Mouse (Mus musculus): ENCODE measurements around the gene Sh3bgrl2. TPM values are rescaled to one million over a fixed set of nuclear protein-coding genes. Genes with fewer than 3 reads are reported as not detected.

Gene Sh3bgrl2
- not detected in 2 replicates for polyA plus RNA-seq (2012)

DNA sequence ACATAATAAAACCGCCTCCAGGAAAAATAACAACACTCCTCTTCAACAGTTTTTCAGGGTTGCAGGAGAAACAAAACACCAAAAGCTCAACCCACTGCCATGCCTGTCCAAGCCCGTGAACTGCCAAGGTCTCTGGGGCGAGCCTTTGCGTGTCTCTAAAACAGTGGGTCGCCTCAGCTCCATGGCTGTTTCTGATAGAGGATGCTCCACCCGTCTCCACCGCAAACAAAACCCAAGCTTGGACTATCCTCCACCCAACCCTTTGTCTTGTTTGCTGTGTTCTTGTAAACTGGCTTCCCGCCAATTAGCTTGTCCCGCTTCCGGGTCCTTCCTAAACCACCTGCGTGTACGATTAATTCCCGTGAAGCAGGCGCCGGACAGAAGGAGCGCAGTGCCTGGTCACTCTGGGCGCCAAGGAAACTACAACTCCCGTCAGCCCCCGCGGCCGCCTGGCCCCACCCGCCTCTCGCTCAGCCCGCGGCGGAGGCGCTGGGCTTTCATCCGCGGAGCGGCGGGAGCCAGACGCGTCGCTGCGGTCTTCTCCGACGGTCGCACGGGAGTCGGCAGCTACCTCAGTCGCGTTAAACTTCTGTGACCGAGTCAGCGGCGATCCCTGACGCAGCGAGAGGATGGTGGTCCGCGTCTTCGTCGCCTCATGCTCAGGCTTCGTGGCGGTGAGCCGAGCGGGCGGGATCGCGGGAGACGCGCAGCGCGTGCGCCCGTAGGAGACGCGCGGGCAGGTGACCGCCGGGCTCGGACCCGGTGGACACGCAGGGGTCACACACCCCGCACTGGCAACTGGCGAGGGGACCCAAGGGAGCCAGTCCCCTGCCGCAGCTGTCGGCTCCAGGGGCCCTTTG, at the start of gene Sh3bgrl2:
Sh3bgrl2 (plus strand) TSS at position 498 of the 860 bp plus-strand sequence.
- TF ChIP-seq GATA1 (IDR thresholded peaks at IDR 0.05; ENCODE audit: low read length): no peak

DNA sequence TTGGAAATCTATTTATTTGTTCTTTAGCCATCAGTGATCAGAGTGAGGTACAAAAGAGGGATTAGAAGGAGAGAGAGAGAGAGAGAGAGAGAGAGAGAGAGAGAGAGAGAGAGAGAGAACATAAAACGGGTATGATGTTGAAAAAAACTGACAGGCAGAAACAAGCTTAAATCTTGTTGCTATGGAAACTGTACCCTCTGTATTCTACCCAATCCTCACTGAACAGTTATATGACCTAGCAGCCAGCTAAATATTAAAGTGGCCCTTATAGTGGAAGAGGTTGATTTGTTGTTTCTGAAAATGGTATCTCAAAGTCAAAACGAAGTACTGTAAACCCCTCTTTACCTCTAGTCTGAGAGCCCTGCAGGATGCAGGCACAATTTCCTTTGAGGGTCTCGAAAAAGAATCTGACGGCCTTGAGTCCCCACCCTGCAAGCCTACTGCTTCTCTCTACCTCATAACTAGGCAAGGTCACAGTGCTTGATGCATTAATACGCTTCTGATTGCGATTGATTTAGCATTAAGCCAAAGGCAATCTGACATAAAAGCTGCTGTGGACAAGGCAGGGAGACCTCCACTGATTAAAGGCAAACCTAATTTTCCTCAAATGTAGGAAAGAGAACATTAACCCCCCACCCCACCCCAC, 28.5 kb upstream of the Sh3bgrl2 start:
- no peak for TF ChIP-seq GATA1 (IDR thresholded peaks at IDR 0.05; ENCODE audit: low read length)

DNA sequence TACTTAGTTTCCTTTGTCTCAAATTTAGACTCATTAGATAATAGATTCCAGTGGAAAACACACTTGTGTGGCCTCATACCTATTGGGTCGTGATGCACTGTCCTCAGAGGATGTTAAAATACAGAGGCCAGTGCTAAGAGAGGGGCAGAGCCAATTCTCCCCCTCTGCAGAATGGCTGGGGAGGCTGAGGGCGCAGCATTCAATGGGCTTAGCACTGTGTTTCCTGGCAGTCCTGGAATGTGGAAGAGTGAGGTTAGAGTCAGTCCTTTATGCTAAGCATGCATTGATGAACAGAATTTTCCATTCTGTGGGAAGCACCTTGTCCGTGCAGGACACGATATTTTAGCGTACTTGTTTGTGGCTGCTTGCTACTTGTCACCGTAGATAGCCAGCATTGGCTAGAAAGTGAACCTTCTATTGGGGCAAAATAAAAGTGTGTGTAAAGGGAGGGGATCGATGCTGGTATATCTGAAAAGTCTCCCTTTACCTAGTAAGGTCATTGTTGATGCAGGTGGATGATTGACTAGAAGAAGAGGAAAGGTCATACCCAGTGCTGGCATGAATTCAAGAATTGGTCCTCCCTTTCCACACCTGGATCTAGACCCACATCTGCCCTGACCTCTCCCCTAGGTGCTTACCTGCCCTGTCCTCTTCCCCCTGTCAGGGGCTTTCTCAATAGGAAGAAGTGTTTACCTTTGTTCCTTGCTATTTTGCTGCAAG, 20.6 kb upstream of the Sh3bgrl2 start:
- TF ChIP-seq GATA1 (IDR thresholded peaks at IDR 0.05; ENCODE audit: low read length): no peak

DNA sequence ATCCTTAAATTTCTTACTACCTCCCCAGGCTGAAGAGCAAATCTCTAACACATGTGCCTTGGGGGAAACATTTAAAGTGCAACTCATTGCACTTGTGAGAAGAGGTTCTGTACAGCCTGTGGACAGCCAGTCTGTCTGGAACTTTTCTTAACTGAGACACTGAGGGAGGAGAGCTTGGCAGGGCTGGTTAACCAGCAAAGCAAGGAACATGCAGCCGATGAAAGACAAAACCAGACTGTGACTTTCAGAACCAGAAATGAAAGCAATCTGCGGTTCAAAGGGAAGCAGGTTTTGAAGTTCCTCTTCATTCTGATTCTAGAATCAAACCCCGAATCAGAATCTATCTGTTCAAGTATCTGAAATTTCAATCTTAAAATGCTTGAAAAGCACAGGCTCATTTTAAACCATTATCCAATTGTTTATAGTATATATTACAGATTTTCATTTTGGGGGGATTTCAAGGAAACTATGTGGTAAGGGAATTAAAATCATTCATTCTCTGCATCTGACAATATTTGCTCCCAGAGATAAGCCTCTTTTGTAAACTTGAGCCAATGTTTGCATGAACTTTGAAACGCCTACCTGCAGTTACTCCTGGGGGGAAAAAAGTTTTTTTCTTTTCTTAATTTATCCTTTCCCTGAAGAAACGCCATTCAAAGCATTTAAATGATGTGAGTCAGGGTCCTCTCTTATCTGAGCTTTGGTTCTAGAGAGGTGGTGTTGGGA, 14.9 kb upstream of the Sh3bgrl2 start:
- TF ChIP-seq GATA1 (IDR thresholded peaks at IDR 0.05; ENCODE audit: low read length): no peak

DNA sequence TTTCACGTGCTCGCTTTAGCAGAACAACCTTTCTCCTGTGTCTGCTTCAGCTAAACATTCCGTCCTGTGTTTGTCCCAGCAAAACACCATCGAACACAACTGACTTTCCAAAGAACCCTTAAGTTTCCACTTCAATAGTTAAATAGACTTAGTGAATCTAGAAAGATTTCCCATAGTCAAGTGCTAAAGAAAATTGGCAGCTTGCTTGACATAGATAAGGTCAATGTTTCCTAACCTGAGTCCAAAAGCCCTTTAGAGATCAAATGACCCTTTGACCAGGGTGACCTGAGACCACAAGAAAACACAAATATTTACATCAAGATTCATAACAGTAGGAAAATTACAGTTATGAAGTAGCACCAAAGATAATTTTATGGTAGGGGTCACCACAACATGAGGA, 11.2 kb upstream of the Sh3bgrl2 start:
- no peak for TF ChIP-seq GATA1 (IDR thresholded peaks at IDR 0.05; ENCODE audit: low read length)

DNA sequence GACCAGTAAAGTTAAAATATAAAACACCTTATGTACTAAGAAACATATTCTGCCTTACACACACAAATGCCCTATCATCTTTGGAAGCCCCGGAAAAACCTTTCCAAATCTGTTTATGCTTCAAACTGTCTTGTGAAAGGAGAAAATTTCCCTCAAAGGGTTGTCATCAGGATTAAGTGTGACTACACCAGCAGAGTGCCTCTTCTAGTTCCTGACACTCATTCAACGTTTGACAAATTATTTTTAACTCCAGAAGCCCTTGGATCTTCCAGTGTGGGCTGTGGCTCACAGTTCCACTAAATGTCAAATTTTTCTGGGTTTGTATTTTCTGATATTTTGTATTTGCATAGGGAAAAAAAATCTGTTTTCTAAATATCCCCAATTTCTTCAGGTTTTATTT, 10.6 kb upstream of the Sh3bgrl2 start:
- TF ChIP-seq GATA1 (IDR thresholded peaks at IDR 0.05; ENCODE audit: low read length): no peak

DNA sequence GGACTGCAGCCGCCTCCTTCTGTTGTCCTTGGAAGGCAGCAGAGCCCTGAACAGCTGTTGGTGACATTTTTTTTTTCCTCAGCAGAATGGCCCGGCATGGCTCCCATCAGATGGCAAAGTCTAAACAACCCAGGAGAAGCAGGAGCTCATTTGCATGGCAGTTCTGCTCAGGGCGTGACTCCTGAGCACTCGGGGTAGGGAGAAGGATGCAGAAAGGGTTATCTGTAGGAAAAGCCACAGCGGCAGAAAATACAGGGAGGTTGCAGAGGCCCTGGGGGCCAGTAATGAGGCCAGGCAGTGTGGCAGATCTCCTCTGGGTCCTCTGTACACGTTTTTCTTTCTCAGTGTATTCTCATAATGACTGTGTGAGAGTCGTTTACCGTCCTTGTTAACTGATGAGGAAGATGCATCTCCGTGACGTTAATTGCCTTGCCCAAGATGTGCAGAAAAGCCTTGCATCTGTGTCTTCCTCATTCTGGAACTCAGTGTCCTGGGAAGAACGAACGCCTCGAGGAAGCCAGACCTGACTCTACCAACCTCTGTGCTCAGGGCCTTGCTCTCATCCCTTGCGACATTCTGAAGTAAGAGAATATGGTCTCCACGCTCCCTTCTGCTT, 10.1 kb upstream of the Sh3bgrl2 start:
- no peak for TF ChIP-seq GATA1 (IDR thresholded peaks at IDR 0.05; ENCODE audit: low read length)

DNA sequence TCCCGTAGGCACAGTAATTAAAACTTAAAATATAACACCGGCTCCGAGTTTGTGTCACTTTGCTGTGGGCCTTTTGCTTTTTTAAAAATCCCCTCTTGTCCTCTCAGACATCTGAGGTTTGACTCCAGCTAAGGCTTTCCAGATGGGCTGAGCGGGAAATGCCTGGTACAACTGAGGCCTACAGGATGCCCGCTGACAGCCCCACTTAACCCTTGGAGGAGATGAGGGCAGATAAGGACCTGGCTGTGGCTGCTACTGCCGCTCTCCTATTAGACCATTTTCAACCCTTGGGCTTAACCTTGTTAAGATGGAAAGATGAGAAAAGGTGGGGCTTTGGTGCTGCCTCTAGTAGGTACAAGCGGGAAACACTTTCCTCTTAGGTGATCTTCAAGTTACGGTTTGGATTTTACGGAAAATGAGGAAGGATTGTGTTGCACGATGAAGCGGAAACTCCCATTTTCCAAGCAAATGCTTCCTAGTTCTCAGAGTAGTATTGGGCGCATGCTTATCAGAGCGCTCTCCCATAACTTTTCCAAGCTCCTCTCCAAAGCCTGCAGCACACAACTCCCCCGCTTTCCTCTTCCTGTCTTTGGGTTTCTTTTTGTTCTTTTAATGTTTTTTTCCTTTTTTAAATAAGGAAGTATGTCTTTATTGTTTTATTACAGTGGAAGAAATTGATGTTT, 8.2 kb upstream of the Sh3bgrl2 start:
- TF ChIP-seq GATA1 (IDR thresholded peaks at IDR 0.05; ENCODE audit: low read length): no peak

DNA sequence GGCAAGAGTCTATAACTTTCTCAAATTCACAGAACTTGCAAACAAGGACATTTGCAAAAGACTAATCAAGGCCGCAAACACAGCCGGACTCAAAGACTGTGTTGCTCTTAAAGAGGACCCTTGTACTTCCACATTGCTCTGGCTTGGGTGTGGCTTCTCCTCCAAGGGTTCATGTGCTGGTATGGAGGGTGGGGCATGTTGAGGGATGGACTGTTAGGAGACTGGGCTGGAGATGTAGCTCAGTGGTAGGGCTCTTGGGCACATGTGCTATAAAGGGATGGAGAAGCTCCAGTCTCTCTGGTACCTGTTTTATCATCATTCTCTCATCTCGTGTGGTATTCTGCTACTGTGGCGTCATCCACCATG, 7.7 kb upstream of the Sh3bgrl2 start:
- no peak for TF ChIP-seq GATA1 (IDR thresholded peaks at IDR 0.05; ENCODE audit: low read length)

DNA sequence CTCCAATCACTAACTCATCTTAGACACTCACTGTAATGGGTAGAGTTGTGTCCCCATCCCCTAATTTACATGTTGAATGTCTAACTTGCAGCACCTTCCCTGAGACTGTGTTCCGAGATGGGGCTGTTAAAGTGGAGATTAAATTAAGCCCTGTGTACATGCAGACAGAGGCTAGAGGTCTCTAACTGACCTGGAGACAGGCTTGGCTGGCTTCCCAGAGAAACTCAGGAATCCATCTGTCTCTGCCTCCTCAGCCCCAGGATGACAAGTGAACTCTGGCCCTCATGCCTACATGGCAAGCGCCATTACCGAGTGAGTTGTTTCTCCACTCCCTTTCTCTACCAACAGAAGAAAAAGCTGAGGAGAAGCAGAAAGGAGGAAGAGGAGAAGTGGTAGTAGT, 7.2 kb upstream of the Sh3bgrl2 start:
- no peak for TF ChIP-seq GATA1 (IDR thresholded peaks at IDR 0.05; ENCODE audit: low read length)

DNA sequence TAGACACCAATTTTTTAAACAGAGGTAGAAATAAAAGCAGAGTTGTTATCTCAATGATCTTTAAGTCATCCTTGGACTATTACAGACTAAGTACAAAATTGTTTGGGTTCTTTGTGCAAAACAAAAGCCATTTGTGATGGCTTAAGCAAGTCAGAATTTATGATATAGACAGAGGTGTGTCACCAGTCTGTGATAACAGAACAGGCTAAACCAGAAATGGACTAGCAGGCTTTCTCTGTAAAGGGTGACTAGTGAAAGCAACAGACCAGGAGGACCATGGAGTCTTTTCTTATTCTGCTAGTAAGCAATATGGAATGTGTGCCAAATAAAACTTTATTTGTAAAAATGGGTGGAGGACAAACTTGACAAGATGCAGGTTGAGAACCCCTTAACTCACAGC, 2.9 kb upstream of the Sh3bgrl2 start:
- no peak for TF ChIP-seq GATA1 (IDR thresholded peaks at IDR 0.05; ENCODE audit: low read length)

DNA sequence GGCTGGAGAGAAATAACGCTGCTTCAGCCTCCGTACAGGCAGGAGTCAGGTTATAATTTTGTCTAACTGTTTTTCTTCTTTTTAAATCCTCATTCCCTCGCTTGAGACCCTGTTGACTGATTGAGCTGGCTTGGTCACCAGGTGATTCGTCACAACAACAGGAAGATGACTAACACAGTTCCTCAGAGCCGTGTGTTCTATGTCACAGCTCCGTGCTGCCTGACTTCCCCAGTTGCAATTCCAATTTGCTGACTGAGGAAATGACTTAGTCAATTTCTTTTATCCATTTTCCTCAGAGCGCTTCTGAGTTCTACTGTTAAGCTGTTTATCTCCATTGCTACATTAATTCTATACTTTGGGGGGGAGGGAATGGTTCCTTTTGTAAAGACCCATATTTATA, 1.8 kb upstream of the Sh3bgrl2 start:
- TF ChIP-seq GATA1 (IDR thresholded peaks at IDR 0.05; ENCODE audit: low read length): no peak

DNA sequence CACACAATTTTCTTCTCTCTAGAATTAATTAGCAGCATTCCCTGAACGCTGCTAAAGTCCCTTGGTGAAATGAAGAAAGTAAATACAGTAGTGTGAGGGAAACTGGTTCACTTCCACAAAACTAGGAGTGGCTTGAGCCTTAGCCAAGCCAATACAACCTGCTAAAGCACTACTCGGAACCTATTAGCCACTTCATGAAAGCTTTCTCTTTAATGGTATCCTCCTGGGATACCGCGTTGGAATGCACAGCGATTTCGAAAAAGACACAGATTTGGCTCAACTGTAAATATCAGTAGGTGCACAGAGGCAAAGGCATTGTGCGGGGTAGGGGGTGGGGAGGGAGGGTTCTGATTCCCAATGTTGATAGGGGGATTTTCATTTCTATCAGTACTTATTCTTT, 898 bp upstream of the Sh3bgrl2 start:
- TF ChIP-seq GATA1 (IDR thresholded peaks at IDR 0.05; ENCODE audit: low read length): no peak

DNA sequence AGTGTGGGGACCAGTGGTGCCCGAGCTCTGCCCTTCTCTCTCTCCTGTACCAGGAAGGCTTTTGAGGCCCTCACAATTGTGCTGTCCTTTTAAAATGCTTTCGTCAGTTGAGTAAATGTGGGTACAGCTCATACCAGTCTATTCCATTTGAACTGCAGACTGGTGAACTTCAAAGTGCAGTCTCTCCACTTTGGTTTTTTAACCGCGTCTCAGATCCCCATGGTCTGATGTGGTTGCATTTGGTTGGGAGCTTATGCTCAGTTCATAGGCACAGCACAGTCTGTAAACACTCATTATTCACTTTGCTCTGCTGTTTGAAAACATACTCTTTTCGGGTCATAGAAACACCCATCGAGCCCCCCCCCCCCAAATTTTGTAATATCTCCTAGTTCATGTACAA, 1.7 kb downstream of the Sh3bgrl2 start:
- TF ChIP-seq GATA1 (IDR thresholded peaks at IDR 0.05; ENCODE audit: low read length): no peak

DNA sequence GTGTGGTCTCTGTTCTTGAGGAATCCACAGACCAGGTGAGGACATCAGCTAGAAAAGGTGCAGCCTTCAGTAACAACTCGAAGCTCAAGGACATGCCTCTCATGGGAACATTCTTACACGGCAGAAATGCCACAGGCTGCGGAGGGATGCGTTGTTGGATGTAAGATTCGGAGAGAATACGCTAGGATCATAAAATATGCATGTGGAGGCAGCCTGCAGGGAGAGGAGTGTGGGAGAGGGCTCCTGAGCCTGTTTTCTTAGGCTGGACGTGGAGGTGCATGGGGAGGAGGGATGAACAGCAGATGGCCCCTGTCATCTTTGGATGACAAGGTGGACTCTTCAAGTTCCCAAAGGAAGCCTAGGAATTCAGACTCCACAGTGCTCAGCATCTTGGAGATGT, 3.0 kb downstream of the Sh3bgrl2 start:
- TF ChIP-seq GATA1 (IDR thresholded peaks at IDR 0.05; ENCODE audit: low read length): no peak
